In the genomic region with DNA sequence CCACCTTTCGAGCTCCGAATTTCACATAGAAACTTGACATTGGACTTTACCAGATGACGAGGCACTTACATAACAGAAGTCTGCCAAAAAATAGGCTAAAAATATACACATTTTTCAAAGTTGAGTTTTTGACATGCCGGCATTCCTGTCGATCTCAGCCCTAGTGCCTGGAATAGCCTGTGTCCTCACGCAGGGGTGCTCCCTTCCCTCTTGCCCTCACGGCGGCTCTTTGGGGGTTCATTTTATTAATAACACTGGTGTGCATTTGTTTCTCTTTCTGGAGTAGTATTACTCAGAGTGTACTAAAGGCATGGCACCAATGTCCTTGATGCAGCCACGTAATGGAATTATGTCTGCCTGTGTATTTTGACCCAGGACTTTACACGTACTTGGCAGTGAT, we compare ENCODE assay signal across 22 mouse cellular contexts.
DNase-seq lines count a peak whose midpoint lies in the region; ATAC-seq lines count a peak whose summit lies in the region.
"Had no signal": no experiment of that assay in that cellular context is flagged by ENCODE, and none has a peak within 500 bp of the region (broad histone marks: within the 10 kb centered on the region; RNA-seq: fewer than 3 reads in every experiment).

No protein-coding gene starts in this region.

- no peaks in the 10 kb centered on the region for H3K9me3 ChIP-seq in heart, embryonic 10.5 days
- no peaks in the 10 kb centered on the region for H3K9me3 ChIP-seq in heart, embryonic 16.5 days (replicated peaks; ENCODE audit: control insufficient read depth, low read length)
- H3K9me3 ChIP-seq: embryonic facial prominence, embryonic 15.5 days; forebrain, embryonic 10.5 days; G1E; hindbrain, embryonic 12.5 days had no signal

- ATAC-seq in heart, embryonic 16.5 days (replicated peaks; ENCODE audit: extremely low read depth, insufficient read depth, low FRiP score): peak; percentile 20; the same call in 1 of the 2 replicates
- ATAC-seq: CD4-positive, CD25-positive, alpha-beta regulatory T cell, adult 4 months; forebrain, embryonic 14.5 days; hindbrain, postnatal 0 days had no signal

- no peaks in the 10 kb centered on the region for H3K27me3 ChIP-seq in heart, embryonic 10.5 days (ENCODE audit: insufficient read depth, poor library complexity, severe bottlenecking)
- no peaks in the 10 kb centered on the region for H3K27me3 ChIP-seq in heart, embryonic 16.5 days (ENCODE audit: control insufficient read depth, insufficient read depth, low read length)
- H3K27me3 ChIP-seq: embryonic facial prominence, embryonic 15.5 days; hindbrain, embryonic 12.5 days had no signal

- H3K36me3 ChIP-seq in heart, embryonic 10.5 days: no peaks in the 10 kb centered on the region
- no peaks in the 10 kb centered on the region for H3K36me3 ChIP-seq in heart, embryonic 16.5 days (ENCODE audit: control insufficient read depth, insufficient read depth)
- H3K36me3 ChIP-seq: embryonic facial prominence, embryonic 15.5 days; forebrain, embryonic 10.5 days; G1E; hindbrain, embryonic 12.5 days had no signal

- H3K9ac ChIP-seq in heart, embryonic 16.5 days (ENCODE audit: low read length): peak overlapping the region; percentile 20; the same call in 1 of the 2 replicates
- H3K9ac ChIP-seq: embryonic facial prominence, embryonic 15.5 days; hindbrain, embryonic 12.5 days had no signal

- H3K4me3 ChIP-seq in heart, embryonic 10.5 days: no peak overlapping the region
- H3K4me3 ChIP-seq in heart, embryonic 16.5 days (ENCODE audit: low read length): no peak overlapping the region
- H3K4me3 ChIP-seq: embryonic facial prominence, embryonic 15.5 days; erythroblast, embryonic 14.5 days; forebrain, embryonic 10.5 days; hindbrain, embryonic 12.5 days had no signal

- H3K27ac ChIP-seq in heart, embryonic 10.5 days: no peak overlapping the region
- H3K27ac ChIP-seq in heart, embryonic 16.5 days (ENCODE audit: low read length): peak overlapping the region; percentile 26
- H3K27ac ChIP-seq: embryonic facial prominence, embryonic 15.5 days; forebrain, embryonic 10.5 days; hindbrain, embryonic 12.5 days; hindbrain, postnatal 0 days had no signal

- peak overlapping the region; percentile 18; the same call in 1 of the 2 replicates for H3K4me2 ChIP-seq in heart, embryonic 16.5 days (ENCODE audit: low read depth, low read length)
- H3K4me2 ChIP-seq: embryonic facial prominence, embryonic 15.5 days; hindbrain, embryonic 12.5 days had no signal

- peaks cover 24% of the 10 kb centered on the region for H3K4me1 ChIP-seq in heart, embryonic 10.5 days
- peaks cover 40% of the 10 kb centered on the region for H3K4me1 ChIP-seq in heart, embryonic 16.5 days (ENCODE audit: control insufficient read depth, insufficient read depth, low read length)
- H3K4me1 ChIP-seq: embryonic facial prominence, embryonic 15.5 days had no signal

- 83% methylated on average over 10 of the region's 10 CpGs for WGBS in heart, embryonic 10.5 days
- 47% methylated on average over 10 of the region's 10 CpGs for WGBS in heart, embryonic 16.5 days

- DNase-seq in adrenal gland, adult (ENCODE audit: inconsistent age in 2 of 2, low spot score in 1 of 2): peak; percentile 46 to 88
- DNase-seq in adrenal gland, postnatal 14 days: no peak
- DNase-seq in heart, adult 11 months: peak; percentile 93
- DNase-seq in heart, embryonic 10.5 days (ENCODE audit: low spot score): no peak
- no peak for DNase-seq in heart, postnatal 25 days (ENCODE audit: low spot score)
- peak; percentile 3 for DNase-seq in adrenal gland, postnatal 25 days
- DNase-seq: B cell, adult 2 months; cerebellum, adult 2 months; cerebellum, postnatal 14 days; embryo, embryonic 11 days; heart, postnatal 14 days; kidney, adult 11 months; kidney, adult 9 months had no signal

- intact Hi-C loops in heart, postnatal 25 days (cut with DNase I): loop anchor here (5.0 kb wide), 1 partner anchor 43 kb away; no protein-coding TSS in a partner anchor

Comparison
In these comparisons a context has a peak if more than half of its experiments do, and no peak if none do; other contexts are left out.
1. DNase-seq: peak in adrenal gland, adult (2 of 2), heart, adult 11 months (single experiment) and adrenal gland, postnatal 25 days (single experiment); none in adrenal gland, postnatal 14 days (single experiment), heart, embryonic 10.5 days (single experiment) and heart, postnatal 25 days (single experiment).